Mouse (Mus musculus) heart, adult 2 months (tissue): ENCODE data around the gene Gpr176.

Experiments used
- CTCF ChIP-seq: fragments of 200-600 bp; IDR thresholded peaks from 2 replicates; pipeline ENCODE4 v1.8.1; 2022; ENCODE audit warnings: antibody characterized with exemption, mild to moderate bottlenecking, moderate library complexity
- POLR2A ChIP-seq: fragments of 200-500 bp; IDR thresholded peaks from 2 replicates; pipeline ENCODE4 v1.6.1; 2011; ENCODE audit warnings: mild to moderate bottlenecking, low read depth, low read length, control low read depth; ENCODE audit not compliant: insufficient read depth

DNA sequence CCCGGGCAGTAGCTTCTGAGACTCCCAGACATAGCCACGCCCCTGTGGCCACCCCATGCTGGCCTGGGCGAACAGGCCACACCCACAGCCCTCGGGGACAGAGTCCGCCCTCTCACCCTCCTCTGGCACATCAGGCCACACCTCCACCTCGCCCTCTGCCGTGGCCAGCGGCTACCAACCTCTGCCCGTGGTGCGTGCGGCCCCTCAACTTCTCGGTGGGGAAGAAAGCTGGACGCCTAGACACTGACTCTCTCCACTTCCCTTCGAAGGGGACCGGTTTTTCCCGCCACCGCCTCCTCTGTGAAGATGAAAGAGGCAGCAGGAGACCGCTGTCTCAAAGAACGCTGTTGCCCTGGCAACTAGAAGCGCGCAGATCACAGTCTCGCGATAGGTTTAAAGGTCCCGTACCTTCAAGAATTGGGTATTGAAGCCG lies 116.6 kb downstream of the Gpr176 start, which contains the start of gene Fsip1:
- TF ChIP-seq CTCF (no peak), POLR2A (no peak)
